Mouse (Mus musculus) liver, postnatal 0 days (tissue): ENCODE measurements at regions not wholly inside any gene's neighbourhood (a gene's known extent, or its start where the extent isn't known, plus 50 kb on each side); places are given as distances from the start of the nearest gene placed in this dataset.

Experiments used
- ATAC-seq: fragments of 200-750 bp; cut with Nextera tagmentation; 2 replicates; pipeline ENCODE4 v1.8.0; 2017; ENCODE audit warnings: mild to moderate bottlenecking, moderate library complexity
- DNase-seq: peaks from one replicate; pipeline ENCODE4 v3.0.0-alpha.2; 2016
- H3K27ac ChIP-seq: fragments of 300-500 bp; sonication (generic); 2 replicates; pipeline ENCODE4 v1.5.1; 2014; ENCODE audit warnings: antibody characterized with exemption, moderate library complexity, mild to moderate bottlenecking, low read depth
- H3K27me3 ChIP-seq: fragments of 300-500 bp; sonication (generic); 2 replicates; pipeline ENCODE4 v1.6.1; 2014; ENCODE audit warnings: low read length, control low read depth, mixed read lengths; ENCODE audit not compliant: insufficient read depth
- H3K36me3 ChIP-seq: fragments of 300-500 bp; sonication (generic); replicated peaks from 2 replicates; pipeline ENCODE4 v1.6.1; 2014; ENCODE audit warnings: mild to moderate bottlenecking, control low read depth, low read length, moderate library complexity, mixed read lengths; ENCODE audit not compliant: insufficient read depth
- H3K4me1 ChIP-seq: fragments of 300-500 bp; sonication (generic); 2 replicates; pipeline ENCODE4 v1.6.1; 2014; ENCODE audit warnings: antibody characterized with exemption, mild to moderate bottlenecking, control low read depth; ENCODE audit not compliant: insufficient read depth
- H3K4me2 ChIP-seq: fragments of 300-500 bp; sonication (generic); 2 replicates; pipeline ENCODE4 v1.6.1; 2014; ENCODE audit warnings: low read depth, mild to moderate bottlenecking, low read length, moderate library complexity, mixed read lengths
- H3K4me3 ChIP-seq: fragments of 300-500 bp; sonication (generic); 2 replicates; pipeline ENCODE4 v1.5.1; 2014; ENCODE audit warnings: low read depth, low read length
- H3K9ac ChIP-seq: fragments of 300-500 bp; sonication (generic); replicated peaks from 2 replicates; pipeline ENCODE4 v1.6.1; 2014; ENCODE audit warnings: mild to moderate bottlenecking, moderate library complexity
- H3K9me3 ChIP-seq: fragments of 300-500 bp; sonication (generic); 2 replicates; pipeline ENCODE4 v1.6.1; 2016; ENCODE audit warnings: mild to moderate bottlenecking, control low read depth, low read length, mixed read lengths
- CTCF ChIP-seq: sonication (generic); IDR thresholded peaks from 2 replicates; pipeline ENCODE4 v1.5.1; 2016; ENCODE audit warnings: antibody characterized with exemption, low read depth
- EP300 ChIP-seq: IDR thresholded peaks from 2 replicates; pipeline ENCODE4 v1.6.1; 2016; ENCODE audit warnings: antibody characterized with exemption, low read depth, mild to moderate bottlenecking
- WGBS: fragments of 180-500 bp; shearing (Covaris S2); extraction: QIAGEN DNeasy Blood & Tissue Kit; methylation state at CpG from one replicate; pipeline ENCODE4 v1.1.7; 2014; ENCODE audit not compliant: insufficient replicate concordance; 5-methylcytosine and 5-hydroxymethylcytosine counted together

GRCm38 (mm10) chr1:63977956-63978355 lies 144.1 kb downstream of the Klf7 start:
- 83% methylated on average over 7 of the region's 7 CpGs for WGBS
- TF ChIP-seq EP300: no peak
- H3K36me3 ChIP-seq: no peaks in the 10 kb centered on the region

GRCm38 (mm10) chr1:63977302-63977888 lies 144.7 kb downstream of the Klf7 start:
- no peak overlapping the region for H3K9ac ChIP-seq
- H3K27me3 ChIP-seq: no peaks in the 10 kb centered on the region
- no peaks in the 10 kb centered on the region for H3K9me3 ChIP-seq
- DNase-seq: no peak
- TF ChIP-seq EP300: no peak
- no peak for TF ChIP-seq CTCF
- no peaks in the 10 kb centered on the region for H3K4me1 ChIP-seq
- 71% methylated on average over 4 of the region's 4 CpGs for WGBS
- no peak for ATAC-seq
- H3K4me2 ChIP-seq: no peak overlapping the region
- H3K27ac ChIP-seq: no peak overlapping the region
- H3K36me3 ChIP-seq: no peaks in the 10 kb centered on the region
- no peak overlapping the region for H3K4me3 ChIP-seq

More at GRCm38 (mm10) chr1:63977956-63978355, 144.1 kb downstream of the Klf7 start:
- H3K4me3 ChIP-seq: no peak overlapping the region
- no peak overlapping the region for H3K4me2 ChIP-seq
- no peaks in the 10 kb centered on the region for H3K27me3 ChIP-seq
- H3K9ac ChIP-seq: no peak overlapping the region
- ATAC-seq (no peak), DNase-seq (no peak)
- no peak overlapping the region for H3K27ac ChIP-seq
- no peaks in the 10 kb centered on the region for H3K4me1 ChIP-seq
- no peaks in the 10 kb centered on the region for H3K9me3 ChIP-seq

GRCm38 (mm10) chr1:63976862-63977261 lies 145.2 kb downstream of the Klf7 start:
- Histone ChIP-seq H3K4me1 (no peaks in the 10 kb centered on the region), H3K27ac (no peak overlapping the region), H3K27me3 (no peaks in the 10 kb centered on the region), H3K9ac (no peak overlapping the region), H3K36me3 (no peaks in the 10 kb centered on the region), H3K4me2 (no peak overlapping the region), H3K4me3 (no peak overlapping the region), H3K9me3 (no peaks in the 10 kb centered on the region)
- no peak for DNase-seq
- TF ChIP-seq EP300 (no peak), CTCF (no peak)
- WGBS: 68% methylated on average over 4 of the region's 4 CpGs
- ATAC-seq: no peak

- WGBS: 81% methylated on average over 11 of the region's 11 CpGs
- ATAC-seq (no peak), DNase-seq (no peak)
- Histone ChIP-seq H3K27ac (no peak overlapping the region), H3K4me3 (no peak overlapping the region), H3K27me3 (no peaks in the 10 kb centered on the region), H3K4me1 (no peaks in the 10 kb centered on the region), H3K4me2 (no peak overlapping the region), H3K36me3 (no peaks in the 10 kb centered on the region), H3K9ac (no peak overlapping the region), H3K9me3 (no peaks in the 10 kb centered on the region)
- TF ChIP-seq CTCF: no peak
- TF ChIP-seq EP300: no peak
Observed at GRCm38 (mm10) chr1:63967849-63968248, 154.2 kb downstream of the Klf7 start.

GRCm38 (mm10) chr1:63965446-63965845 lies 156.6 kb downstream of the Klf7 start:
- Histone ChIP-seq H3K4me3 (no peak overlapping the region), H3K27ac (no peak overlapping the region), H3K4me1 (no peaks in the 10 kb centered on the region), H3K9me3 (no peaks in the 10 kb centered on the region), H3K9ac (no peak overlapping the region), H3K4me2 (no peak overlapping the region), H3K27me3 (no peaks in the 10 kb centered on the region), H3K36me3 (no peaks in the 10 kb centered on the region)
- ATAC-seq (no peak), DNase-seq (no peak)
- TF ChIP-seq EP300 (no peak), CTCF (no peak)

- no peaks in the 10 kb centered on the region for H3K27me3 ChIP-seq
- TF ChIP-seq CTCF (no peak), EP300 (no peak)
- no peak overlapping the region for H3K4me3 ChIP-seq
- 32% methylated on average over 1 of the region's 1 CpGs for WGBS
- H3K4me2 ChIP-seq: no peak overlapping the region
- no peak overlapping the region for H3K27ac ChIP-seq
- DNase-seq (no peak), ATAC-seq (no peak)
- no peaks in the 10 kb centered on the region for H3K4me1 ChIP-seq
- no peaks in the 10 kb centered on the region for H3K36me3 ChIP-seq
- H3K9me3 ChIP-seq: no peaks in the 10 kb centered on the region
- no peak overlapping the region for H3K9ac ChIP-seq
Observed at GRCm38 (mm10) chr1:63964519-63964918, 157.6 kb downstream of the Klf7 start.

- WGBS: 85% methylated on average over 4 of the region's 4 CpGs
- H3K27me3 ChIP-seq: no peaks in the 10 kb centered on the region
- no peak for ATAC-seq
Observed at GRCm38 (mm10) chr1:63955701-63956355, 166.3 kb downstream of the Klf7 start.

More at GRCm38 (mm10) chr1:63955701-63956355, 166.3 kb downstream of the Klf7 start:
- no peak overlapping the region for H3K4me2 ChIP-seq
- H3K9me3 ChIP-seq: no peaks in the 10 kb centered on the region
- TF ChIP-seq CTCF (no peak), EP300 (no peak)
- H3K27ac ChIP-seq: no peak overlapping the region
- H3K4me1 ChIP-seq: no peaks in the 10 kb centered on the region
- H3K4me3 ChIP-seq: no peak overlapping the region
- H3K36me3 ChIP-seq: no peaks in the 10 kb centered on the region
- no peak overlapping the region for H3K9ac ChIP-seq
- no peak for DNase-seq
